Mouse (Mus musculus) liver (tissue): ENCODE results near the gene Rad54l2.

Source experiments
- DNase-seq: peaks from one replicate; pipeline ENCODE4 v3.0.0-alpha.2; 2020; ENCODE audit warnings: mixed read lengths

The Rad54l2 gene

DNA sequence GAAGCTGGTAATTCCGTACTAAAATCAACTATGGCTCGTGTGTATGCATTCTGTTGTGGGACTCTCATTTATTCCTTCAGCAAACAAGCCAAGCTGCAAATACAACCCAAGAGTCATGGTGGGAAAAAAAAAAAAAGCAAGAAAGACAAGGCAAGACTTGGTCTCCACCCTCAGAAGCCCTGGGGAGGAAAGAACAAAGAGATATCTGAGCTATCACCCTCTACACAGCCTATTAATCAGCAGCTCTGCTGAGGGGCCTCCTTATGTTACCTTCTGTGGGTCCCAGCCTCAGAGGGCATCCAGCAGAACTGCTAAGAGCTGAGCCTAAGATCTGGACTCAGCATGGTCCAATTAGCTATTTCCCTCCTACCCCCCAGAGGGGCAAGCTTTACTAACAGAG is 115.1 kb downstream of the Rad54l2 start:
- DNase-seq: no peak

- no peak for DNase-seq
These were observed 124.1 kb downstream of the Rad54l2 start for GRCm38 (mm10) chr9:106664856-106665255.

DNA sequence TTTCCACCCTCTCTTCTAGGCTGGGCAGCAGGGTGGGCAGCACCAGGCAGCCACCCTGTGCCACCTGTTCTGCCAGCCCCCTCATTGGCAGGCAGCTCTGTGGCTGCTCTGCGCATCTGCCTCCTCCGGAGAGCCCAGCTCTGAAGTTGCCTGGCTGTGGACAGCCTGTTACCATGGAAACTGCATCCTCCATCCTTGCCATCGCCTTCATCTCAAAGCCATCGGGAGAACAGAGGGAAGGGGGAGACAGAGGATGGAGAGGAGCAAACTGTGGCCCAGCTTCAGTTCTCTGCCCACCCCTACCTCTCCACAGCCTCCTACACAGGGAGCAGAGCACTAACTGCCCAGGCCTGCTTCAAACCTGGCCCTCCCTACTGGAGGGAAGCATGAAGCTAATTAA is 124.6 kb downstream of the Rad54l2 start:
- no peak for DNase-seq

GRCm38 (mm10) chr9:106663200-106663599 is 125.8 kb downstream of the Rad54l2 start:
- DNase-seq: no peak

GRCm38 (mm10) chr9:106659935-106660334 is 129.1 kb downstream of the Rad54l2 start:
- DNase-seq: no peak

DNA sequence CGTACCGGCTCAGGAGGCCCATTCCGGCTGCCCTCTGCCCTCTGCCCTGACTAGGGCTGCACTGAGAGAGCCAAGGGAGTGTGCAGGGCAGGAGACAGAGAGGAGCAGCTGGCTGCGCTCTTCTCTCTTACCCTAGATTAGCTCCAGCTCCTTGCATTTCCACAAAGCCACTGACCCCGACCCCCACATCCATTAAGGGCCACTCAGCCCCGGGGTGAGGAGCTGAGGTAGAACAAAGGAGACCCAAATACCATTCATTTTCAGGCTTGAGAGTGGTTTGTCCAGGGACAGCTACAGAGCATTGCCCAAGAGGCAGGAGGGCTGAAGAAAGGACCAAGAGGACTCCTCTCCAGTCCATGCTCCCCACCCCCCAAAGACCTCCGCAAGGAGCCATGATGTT is 129.6 kb downstream of the Rad54l2 start:
- no peak for DNase-seq

DNA sequence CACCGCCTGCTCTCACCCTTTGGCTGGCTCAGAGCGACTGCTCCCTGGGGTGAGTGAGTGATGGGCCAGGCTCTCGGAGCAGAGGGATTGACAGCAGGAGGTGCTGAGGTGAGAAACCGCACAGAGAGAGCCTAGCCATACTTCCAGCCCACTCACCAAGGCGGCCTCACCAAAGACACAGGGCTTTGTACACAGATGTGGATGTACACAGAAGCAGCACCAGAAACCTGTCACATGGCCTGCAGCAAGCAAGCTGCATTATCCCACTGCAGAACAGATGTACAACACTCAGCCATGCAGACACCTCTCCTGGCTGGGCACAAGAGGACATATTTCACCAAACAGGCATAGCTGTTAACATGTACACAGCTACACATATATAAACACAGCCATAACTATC is 131.4 kb downstream of the Rad54l2 start:
- no peak for DNase-seq

- no peak for DNase-seq
These were observed 132.2 kb downstream of the Rad54l2 start for GRCm38 (mm10) chr9:106656820-106657219.

- peak; percentile 70 for DNase-seq
These were observed 132.9 kb downstream of the Rad54l2 start, which contains the start of gene Grm2 for GRCm38 (mm10) chr9:106655884-106656720. Gene Grm2, minus strand, starts transcription at chr9:106656082.

DNA sequence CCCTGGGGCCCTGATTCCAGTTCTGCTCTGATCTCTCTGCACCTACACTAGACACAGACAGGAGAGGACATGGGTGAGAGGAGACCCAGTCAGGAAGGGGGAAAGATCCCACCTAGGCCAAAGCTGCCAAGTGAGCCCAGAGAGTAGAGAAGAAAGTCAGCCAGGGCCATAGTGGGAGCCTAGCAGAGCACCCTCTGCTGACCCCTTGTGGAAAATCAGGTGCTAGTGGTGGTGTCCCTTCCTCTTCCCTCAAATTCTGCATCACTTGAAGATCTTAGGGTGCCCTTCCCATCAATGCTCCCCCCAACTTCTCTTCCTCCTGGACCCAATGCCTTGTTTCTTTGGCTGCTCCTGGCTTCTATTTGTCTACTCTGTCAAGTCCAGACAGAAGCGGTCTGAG is 136.3 kb downstream of the Rad54l2 start:
- no peak for DNase-seq

GRCm38 (mm10) chr9:106647226-106647625 is 141.8 kb downstream of the Rad54l2 start:
- DNase-seq: no peak

- DNase-seq: no peak
These were observed 143.2 kb downstream of the Rad54l2 start for GRCm38 (mm10) chr9:106645684-106646271.

- DNase-seq: no peak
These were observed 145.2 kb downstream of the Rad54l2 start for GRCm38 (mm10) chr9:106643787-106644186.

GRCm38 (mm10) chr9:106643128-106643527 is 145.9 kb downstream of the Rad54l2 start:
- DNase-seq: peak; percentile 83

DNA sequence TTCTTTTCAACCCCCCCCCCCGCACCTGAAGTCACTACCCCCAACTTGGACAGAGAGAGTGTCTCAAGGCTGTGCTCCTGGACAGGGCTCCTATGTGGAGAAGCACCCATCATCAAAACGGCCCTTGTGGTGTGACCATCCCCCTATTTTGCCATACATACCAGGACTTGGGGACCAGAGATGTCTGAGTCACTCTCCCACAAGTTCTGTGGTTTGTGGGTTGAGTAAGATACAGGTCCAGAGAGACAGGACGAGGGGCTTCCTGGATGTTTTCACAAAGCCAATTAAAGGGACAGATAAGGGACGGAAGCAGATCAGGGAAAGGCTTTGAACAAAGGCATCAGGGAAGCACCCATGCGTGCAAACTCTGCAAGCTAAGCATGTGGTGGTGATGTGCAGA is 147.6 kb downstream of the Rad54l2 start:
- DNase-seq: no peak

DNA sequence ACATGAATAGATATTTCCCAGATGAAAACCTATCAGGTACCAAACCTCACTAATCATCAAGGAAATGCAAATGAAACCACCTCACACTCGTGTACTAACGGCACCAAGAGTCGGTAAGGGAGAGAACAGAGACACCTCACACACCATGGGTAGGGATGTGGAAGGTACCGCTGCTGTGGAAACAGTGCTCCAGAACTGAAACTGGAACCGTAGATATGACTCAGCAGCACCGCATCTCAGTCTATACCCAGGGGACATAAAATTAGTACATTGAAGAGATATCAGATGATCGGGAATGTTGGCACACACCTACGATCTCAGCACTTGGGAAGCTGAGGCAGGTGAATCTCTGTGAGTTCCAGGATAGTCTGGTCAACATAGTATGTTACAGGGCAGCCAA is 150.8 kb downstream of the Rad54l2 start:
- DNase-seq: no peak
